Mouse (Mus musculus) cerebellum, adult 2 months (tissue): Measurements from ENCODE around the gene Swap70.

Experiments used
- CTCF ChIP-seq: fragments of 200-500 bp; IDR thresholded peaks from 2 replicates; pipeline ENCODE4 v1.5.1; 2011; ENCODE audit warnings: low read depth, mild to moderate bottlenecking, control low read depth, low read length, moderate library complexity, borderline replicate concordance; ENCODE audit not compliant: insufficient read depth
- POLR2A ChIP-seq: fragments of 200-500 bp; IDR thresholded peaks from 2 replicates; pipeline ENCODE4 v1.6.1; 2011; ENCODE audit warnings: low read length, control low read depth, borderline replicate concordance; ENCODE audit not compliant: insufficient read depth

- TF ChIP-seq CTCF (no peak), POLR2A (no peak)
Observed at GRCm38 (mm10) chr7:110193186-110193585, 28.3 kb upstream of the Swap70 start.
